Mouse (Mus musculus) myocyte (in vitro differentiated cells): ENCODE data around the gene Myh14. TPM values are rescaled to one million over a fixed set of nuclear protein-coding genes. Genes with fewer than 3 reads are reported as not detected.

Experiments used
- H3K27me3 ChIP-seq: one replicate; pipeline ENCODE4 v1.6.1; 2011; ENCODE audit not compliant: control insufficient read depth, insufficient read depth, insufficient read length
- H3K36me3 ChIP-seq: one replicate; pipeline ENCODE4 v1.6.1; 2011; ENCODE audit not compliant: control insufficient read depth, insufficient read depth
- H3K4me2 ChIP-seq: one replicate; pipeline ENCODE4 v1.6.1; 2011; ENCODE audit warnings: low read depth, control low read depth
- H3K4me3 ChIP-seq: one replicate; pipeline ENCODE4 v1.5.1; 2011; ENCODE audit warnings: mild to moderate bottlenecking, control low read depth, moderate library complexity
- H3K79me2 ChIP-seq: one replicate; pipeline ENCODE4 v1.6.1; 2011; ENCODE audit not compliant: control insufficient read depth, insufficient read depth
- H3ac ChIP-seq: one replicate; pipeline ENCODE4 v1.6.1; 2011; ENCODE audit not compliant: control insufficient read depth, insufficient read length
- CEBPB ChIP-seq: IDR thresholded peaks from 2 replicates; pipeline ENCODE4 v1.6.1; 2011; ENCODE audit warnings: mild to moderate bottlenecking, moderate library complexity; ENCODE audit not compliant: poor library complexity, insufficient read depth, severe bottlenecking
- E2F4 ChIP-seq: IDR thresholded peaks from one replicate; pipeline ENCODE4 v1.6.1; 2011; ENCODE audit warnings: mild to moderate bottlenecking, control low read depth, moderate library complexity; ENCODE audit not compliant: insufficient read depth
- MAX ChIP-seq: IDR thresholded peaks from one replicate; pipeline ENCODE4 v1.6.1; 2011; ENCODE audit warnings: low read depth, mild to moderate bottlenecking, control low read depth
- MYOD1 ChIP-seq, 3 experiments: IDR thresholded peaks; one replicate each; pipeline ENCODE4 v1.6.1; 2011; ENCODE audit warnings: control low read depth in 2 of 3, low read depth in 2 of 3, mild to moderate bottlenecking in 2 of 3, moderate library complexity in 1 of 3; ENCODE audit not compliant: insufficient read length in 2 of 3, control insufficient read depth in 1 of 3
- MYOG ChIP-seq, 3 experiments: IDR thresholded peaks; one replicate each; pipeline ENCODE4 v1.6.1; 2011; ENCODE audit warnings: control low read depth in 2 of 3, low read depth in 2 of 3, mild to moderate bottlenecking in 2 of 3; ENCODE audit not compliant: insufficient read length in 2 of 3, control insufficient read depth in 1 of 3, insufficient read depth in 1 of 3
- POLR2A ChIP-seq: IDR thresholded peaks from one replicate; pipeline ENCODE4 v1.6.1; 2011; ENCODE audit warnings: low read depth, mild to moderate bottlenecking, control low read depth, moderate library complexity; ENCODE audit not compliant: insufficient read length
- POLR2AphosphoS2 ChIP-seq: IDR thresholded peaks from one replicate; pipeline ENCODE4 v1.6.1; 2011; ENCODE audit warnings: low read depth, control low read depth; ENCODE audit not compliant: insufficient read length
- REST ChIP-seq: IDR thresholded peaks from one replicate; pipeline ENCODE4 v1.6.1; 2011; ENCODE audit warnings: mild to moderate bottlenecking, control low read depth, moderate library complexity; ENCODE audit not compliant: insufficient read depth, insufficient read length
- SRF ChIP-seq: IDR thresholded peaks from one replicate; pipeline ENCODE4 v1.6.1; 2011; ENCODE audit warnings: low read depth; ENCODE audit not compliant: control insufficient read depth, insufficient read length
- TCF12 ChIP-seq: IDR thresholded peaks from one replicate; pipeline ENCODE4 v1.6.1; 2011; ENCODE audit warnings: mild to moderate bottlenecking, control low read depth; ENCODE audit not compliant: poor library complexity, insufficient read depth, severe bottlenecking
- TCF3 ChIP-seq: IDR thresholded peaks from one replicate; pipeline ENCODE4 v1.6.1; 2011; ENCODE audit warnings: low read depth, control low read depth; ENCODE audit not compliant: insufficient read length
- USF1 ChIP-seq: IDR thresholded peaks from one replicate; pipeline ENCODE4 v1.6.1; 2011; ENCODE audit warnings: low read depth, mild to moderate bottlenecking, control low read depth, moderate library complexity
- polyA plus RNA-seq: library from polyadenylated mRNA; unstranded; fragments of >200 nt; fragmentation: generic; extraction: Trizol; gene quantifications from one replicate; pipeline ENCODE4 v1.2.1, GENCODE M21; 2012; ENCODE audit warnings: missing spikeins

The Myh14 gene
- polyA plus RNA-seq, 1 experiment = 0.17 TPM

DNA sequence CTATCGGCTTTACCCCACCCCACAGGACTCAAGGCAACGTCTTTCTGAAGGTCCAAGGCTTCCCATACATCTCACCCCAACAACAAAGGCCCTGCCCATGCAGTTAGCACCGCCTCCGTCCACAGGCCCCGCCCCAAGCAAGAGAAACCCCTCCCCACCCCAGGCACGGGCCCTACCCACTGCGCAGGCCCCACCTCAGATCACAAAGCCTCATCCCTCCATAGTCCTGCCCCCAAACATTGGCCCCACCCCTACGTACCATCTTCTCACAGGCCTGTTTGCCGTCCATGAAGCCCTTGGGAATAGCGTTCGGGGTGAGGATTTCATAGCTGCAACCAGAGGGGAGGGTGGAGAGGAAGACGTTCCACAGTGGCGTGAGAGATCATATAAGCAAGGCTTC, 38.0 kb downstream of the Myh14 start:
- Histone ChIP-seq H3K79me2 (no peaks in the 10 kb centered on the region), H3K4me2 (no peak overlapping the region), H3ac (no peak overlapping the region), H3K36me3 (no peaks in the 10 kb centered on the region), H3K4me3 (no peak overlapping the region), H3K27me3 (peaks cover 85% of the 10 kb centered on the region)
- TF ChIP-seq MAX = no peak
- TF ChIP-seq TCF12 = no peak
- no peak for TF ChIP-seq E2F4
- no peak for TF ChIP-seq USF1
- TF ChIP-seq REST = no peak
- no peak for TF ChIP-seq POLR2A
- TF ChIP-seq SRF = no peak
- no peak for TF ChIP-seq CEBPB
- TF ChIP-seq MYOG (IDR thresholded peaks at IDR 0.05; ENCODE audit: control insufficient read depth in 1 of 3, insufficient read depth in 1 of 3, insufficient read length in 2 of 3, low read depth in 2 of 3) = no peak
- no peak for TF ChIP-seq TCF3
- TF ChIP-seq POLR2AphosphoS2 = no peak
- TF ChIP-seq MYOD1 (IDR thresholded peaks at IDR 0.05; ENCODE audit: control insufficient read depth in 1 of 3, insufficient read length in 2 of 3, low read depth in 2 of 3) = no peak

DNA sequence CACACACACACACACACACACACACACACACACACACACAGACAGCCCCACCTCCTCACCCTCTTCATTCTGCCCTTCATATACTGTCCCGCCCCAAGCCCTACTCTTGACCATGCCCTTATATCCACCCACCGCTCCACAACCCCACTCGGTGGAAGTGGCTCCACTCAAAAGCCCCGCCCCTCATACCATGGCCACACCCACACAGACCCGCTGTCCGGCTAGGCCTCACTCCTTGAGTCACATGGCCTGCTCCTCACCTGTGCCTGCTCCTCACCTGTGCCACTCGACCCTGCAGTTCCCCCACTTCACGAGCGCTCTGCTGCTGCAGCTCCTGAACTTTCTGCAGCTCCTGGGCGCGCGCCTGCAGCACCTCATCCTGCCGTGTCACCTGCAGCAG, 40.2 kb downstream of the Myh14 start:
- peaks cover 69% of the 10 kb centered on the region for H3K27me3 ChIP-seq
- H3K4me3 ChIP-seq = no peak overlapping the region
- no peaks in the 10 kb centered on the region for H3K36me3 ChIP-seq
- TF ChIP-seq REST = no peak
- TF ChIP-seq POLR2A = no peak
- TF ChIP-seq MAX = no peak
- TF ChIP-seq E2F4 = no peak
- no peaks in the 10 kb centered on the region for H3K79me2 ChIP-seq
- H3ac ChIP-seq = no peak overlapping the region
- H3K4me2 ChIP-seq = no peak overlapping the region

- no peak overlapping the region for H3ac ChIP-seq
- H3K27me3 ChIP-seq = peaks cover 58% of the 10 kb centered on the region
- no peak overlapping the region for H3K4me3 ChIP-seq
- H3K36me3 ChIP-seq = no peaks in the 10 kb centered on the region
- no peaks in the 10 kb centered on the region for H3K79me2 ChIP-seq
- TF ChIP-seq MYOG (IDR thresholded peaks at IDR 0.05; ENCODE audit: control insufficient read depth in 1 of 3, insufficient read depth in 1 of 3, insufficient read length in 2 of 3, low read depth in 2 of 3) (no peak), POLR2A (no peak), REST (no peak), TCF3 (no peak), CEBPB (no peak), SRF (no peak), MYOD1 (IDR thresholded peaks at IDR 0.05; ENCODE audit: control insufficient read depth in 1 of 3, insufficient read length in 2 of 3, low read depth in 2 of 3) (no peak), USF1 (no peak), POLR2AphosphoS2 (no peak), MAX (no peak), TCF12 (no peak), E2F4 (no peak)
- no peak overlapping the region for H3K4me2 ChIP-seq
Observed at GRCm38 (mm10) chr7:44628402-44629034, 42.1 kb downstream of the Myh14 start.

- Histone ChIP-seq H3K79me2 (no peaks in the 10 kb centered on the region), H3K4me3 (no peak overlapping the region), H3K36me3 (no peaks in the 10 kb centered on the region), H3ac (no peak overlapping the region), H3K27me3 (peaks cover 45% of the 10 kb centered on the region), H3K4me2 (no peak overlapping the region)
- TF ChIP-seq POLR2A = no peak
- no peak for TF ChIP-seq MYOD1 (IDR thresholded peaks at IDR 0.05; ENCODE audit: control insufficient read depth in 1 of 3, insufficient read length in 2 of 3, low read depth in 2 of 3)
- no peak for TF ChIP-seq TCF12
- TF ChIP-seq POLR2AphosphoS2 = no peak
- TF ChIP-seq MYOG (IDR thresholded peaks at IDR 0.05; ENCODE audit: control insufficient read depth in 1 of 3, insufficient read depth in 1 of 3, insufficient read length in 2 of 3, low read depth in 2 of 3) = no peak
- no peak for TF ChIP-seq E2F4
- no peak for TF ChIP-seq MAX
- TF ChIP-seq REST = no peak
- no peak for TF ChIP-seq SRF
- TF ChIP-seq TCF3 = no peak
- TF ChIP-seq USF1 = no peak
- TF ChIP-seq CEBPB = no peak
Observed at GRCm38 (mm10) chr7:44626966-44627365, 43.7 kb downstream of the Myh14 start.

GRCm38 (mm10) chr7:44626068-44626385, 44.6 kb downstream of the Myh14 start:
- Histone ChIP-seq H3K79me2 (no peaks in the 10 kb centered on the region), H3K4me3 (no peak overlapping the region), H3ac (no peak overlapping the region), H3K4me2 (no peak overlapping the region), H3K36me3 (no peaks in the 10 kb centered on the region), H3K27me3 (peaks cover 36% of the 10 kb centered on the region)
- TF ChIP-seq SRF (no peak), MYOD1 (IDR thresholded peaks at IDR 0.05; ENCODE audit: control insufficient read depth in 1 of 3, insufficient read length in 2 of 3, low read depth in 2 of 3) (no peak), MAX (no peak), POLR2AphosphoS2 (no peak), TCF12 (no peak), REST (no peak), MYOG (IDR thresholded peaks at IDR 0.05; ENCODE audit: control insufficient read depth in 1 of 3, insufficient read depth in 1 of 3, insufficient read length in 2 of 3, low read depth in 2 of 3) (no peak), CEBPB (no peak), TCF3 (no peak), POLR2A (no peak), USF1 (no peak), E2F4 (no peak)
